Mouse (Mus musculus) ovary, postnatal 14 days (tissue): ENCODE data around the gene Strap.
"Not testable (repeated sequence)": the region's sequence is repeated elsewhere in the genome, so short reads cannot be mapped to it uniquely, and the experiment has no call there.

Source experiments
- DNase-seq: peaks from one replicate; pipeline ENCODE4 v3.0.0; 2022; ENCODE audit warnings: low spot score

Strap gene

DNA sequence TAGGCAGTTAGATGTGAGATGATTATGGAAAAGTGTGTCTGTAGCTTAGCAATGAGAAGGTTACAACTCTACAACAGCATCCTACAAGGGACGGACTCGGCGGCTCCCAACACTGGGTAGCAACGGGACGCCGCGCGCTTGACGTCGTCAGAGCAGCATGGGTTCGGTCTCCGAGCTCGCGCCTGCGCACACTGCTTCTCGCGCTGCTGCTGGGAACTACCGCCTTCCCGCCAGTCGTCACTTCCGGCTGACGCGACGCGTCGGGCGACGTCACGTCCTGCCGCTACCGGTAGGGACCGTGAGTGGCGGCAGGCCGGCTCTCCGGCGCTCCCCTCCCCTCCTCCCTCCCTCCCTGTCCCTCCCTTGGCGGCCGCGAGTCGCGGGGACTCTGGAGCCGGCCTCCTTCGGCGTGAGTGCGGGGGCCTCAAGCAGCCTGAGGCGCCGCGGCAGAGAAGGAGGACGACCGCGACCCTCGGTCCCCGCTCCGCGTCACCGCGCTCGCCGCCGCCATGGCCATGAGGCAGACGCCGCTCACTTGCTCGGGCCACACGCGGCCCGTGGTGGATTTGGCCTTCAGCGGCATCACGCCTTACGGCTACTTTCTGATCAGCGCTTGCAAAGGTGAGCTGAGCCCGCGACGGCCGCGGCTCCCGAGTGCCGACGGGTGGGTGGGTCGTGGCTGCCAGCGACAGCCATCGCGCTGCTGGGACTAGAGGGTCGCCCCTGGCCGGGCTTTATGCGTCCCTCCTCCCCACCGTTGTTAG, at the start of gene Strap:
Gene Strap, plus strand, starts transcription at position 233 of the 764 bp plus-strand sequence.
- peak; percentile 86 for DNase-seq

DNA sequence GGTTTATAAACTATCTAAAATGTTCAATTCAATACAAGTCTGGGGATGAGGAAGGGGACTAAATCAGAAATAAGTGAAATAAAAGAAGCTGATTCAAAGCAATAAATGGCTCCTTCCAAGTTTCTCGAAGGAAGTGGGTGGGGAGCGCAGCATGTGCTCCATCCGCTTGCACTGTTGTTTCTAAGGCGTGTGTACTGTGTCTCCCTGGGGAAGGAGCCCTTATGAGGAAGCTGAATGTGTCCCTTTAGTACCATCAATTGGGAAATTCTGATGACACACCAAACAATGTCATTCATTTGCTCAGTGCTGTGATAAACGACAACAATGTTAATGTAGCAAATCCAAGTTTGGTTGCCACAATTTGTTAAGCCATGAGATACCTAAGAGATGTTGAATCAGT, 47.2 kb upstream of the Strap start:
- DNase-seq, result no peak

DNA sequence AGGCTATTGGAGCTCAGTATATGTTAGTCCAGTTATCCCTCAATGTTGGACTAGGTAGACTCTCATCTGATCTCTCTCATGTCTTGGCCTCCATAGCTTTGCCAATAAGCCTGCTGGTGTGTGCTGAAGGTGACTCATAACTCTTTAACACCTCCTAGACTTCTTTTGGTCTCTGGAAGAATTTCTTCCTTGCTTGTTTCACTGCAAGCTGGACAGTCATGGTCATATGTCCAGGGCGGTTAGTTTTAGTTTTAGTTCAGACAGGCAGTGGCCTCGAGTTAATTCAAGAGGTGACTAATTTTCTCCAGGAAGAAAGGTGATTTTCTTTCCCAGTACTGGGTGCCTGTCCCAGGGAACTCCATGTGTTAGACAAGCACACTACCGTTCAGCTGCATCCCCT, 46.8 kb upstream of the Strap start:
- DNase-seq, result no peak

DNA sequence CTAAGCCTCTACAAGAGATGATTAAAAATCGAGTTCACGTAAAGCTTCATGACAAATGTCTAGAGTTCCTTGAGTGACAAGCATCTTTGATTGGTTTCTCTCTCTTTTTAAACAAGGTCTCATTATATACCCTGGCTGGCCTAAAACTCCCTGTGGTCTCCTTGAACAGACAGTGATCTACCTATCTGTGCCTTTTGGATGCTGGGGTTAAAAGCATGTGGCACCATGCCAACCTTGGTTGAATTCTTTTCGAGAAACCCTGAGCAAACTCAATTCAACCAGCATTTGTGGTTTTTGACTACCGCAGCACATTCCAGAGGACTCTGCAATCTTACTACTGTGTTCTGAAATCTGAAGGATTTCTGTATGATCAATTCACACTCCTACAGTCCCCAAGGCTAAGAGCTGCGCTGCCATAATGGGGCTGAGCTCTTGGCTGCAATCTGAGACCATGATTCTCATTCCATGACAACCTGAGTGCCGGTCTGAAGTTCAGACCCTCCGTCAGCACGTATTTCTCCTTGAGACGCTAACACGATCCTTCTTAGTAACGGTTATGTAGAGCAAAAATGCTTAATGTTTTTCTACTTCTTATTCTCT, 46.3 kb upstream of the Strap start:
- no peak for DNase-seq

DNA sequence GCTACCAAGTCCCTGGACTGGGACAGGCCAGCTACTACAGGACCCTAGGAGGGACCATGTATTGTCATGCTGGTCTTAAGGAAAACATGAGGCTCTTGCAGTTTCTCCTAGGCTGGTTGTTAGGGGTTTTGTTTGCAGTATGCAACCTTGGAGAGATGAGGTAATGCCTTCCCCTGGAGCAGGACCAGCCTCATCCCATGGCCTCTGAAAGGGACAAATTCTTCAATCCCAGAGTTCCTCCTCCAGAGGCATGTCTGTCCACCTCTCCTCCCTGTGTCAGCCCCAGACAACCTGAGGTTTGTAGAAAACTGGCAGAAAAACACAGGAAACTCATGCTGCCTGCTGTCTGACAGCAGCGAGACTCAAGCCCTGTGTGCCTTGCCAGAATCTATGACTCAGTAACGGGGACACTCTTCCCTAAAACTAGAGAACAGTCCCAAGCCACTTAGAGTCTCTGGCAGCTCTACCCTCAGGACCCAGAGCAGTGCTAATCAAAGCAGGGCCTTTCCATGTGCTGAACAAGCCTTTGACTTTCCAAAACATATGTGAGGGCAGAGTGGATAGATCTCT, 44.2 kb upstream of the Strap start:
- DNase-seq, result no peak

DNA sequence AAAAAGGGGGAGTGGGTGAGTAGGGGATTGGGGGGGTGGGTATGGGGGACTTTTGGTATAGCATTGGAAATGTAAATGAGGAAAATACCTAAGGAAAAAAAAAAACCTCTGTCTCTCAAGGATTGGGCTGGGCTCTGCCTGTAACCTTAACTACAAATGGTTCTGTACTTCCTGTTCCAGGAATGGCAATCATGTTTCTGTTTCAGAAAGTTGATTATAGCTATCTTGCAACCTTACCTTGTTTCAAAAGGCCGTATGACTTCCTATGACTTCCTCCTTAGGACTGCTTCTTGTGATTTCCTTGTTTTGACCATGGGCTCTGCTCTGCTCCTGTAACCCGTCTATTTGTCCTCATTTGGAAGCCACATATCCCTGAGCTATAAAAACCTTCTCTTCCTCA, 40.6 kb upstream of the Strap start:
- no peak for DNase-seq

DNA sequence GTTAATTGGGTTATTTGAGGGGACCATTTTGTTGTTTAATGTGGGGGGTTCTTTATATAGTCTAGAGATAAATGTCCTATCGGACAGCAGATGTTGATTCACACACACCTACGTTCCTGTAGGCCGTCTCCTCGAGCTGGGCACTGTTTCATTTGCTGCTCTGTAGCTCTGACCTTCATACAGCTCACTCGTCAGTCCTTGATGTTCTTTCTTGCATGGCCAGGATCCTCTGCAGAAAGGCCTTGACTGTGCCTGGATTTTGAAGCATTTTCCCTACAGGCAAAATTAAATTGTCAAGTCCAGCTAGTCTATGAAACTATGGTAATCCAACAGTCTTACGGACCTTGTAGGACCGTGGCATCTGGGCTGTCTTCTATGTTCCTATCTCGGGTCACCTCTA, 39.8 kb upstream of the Strap start:
- DNase-seq, result no peak

DNA sequence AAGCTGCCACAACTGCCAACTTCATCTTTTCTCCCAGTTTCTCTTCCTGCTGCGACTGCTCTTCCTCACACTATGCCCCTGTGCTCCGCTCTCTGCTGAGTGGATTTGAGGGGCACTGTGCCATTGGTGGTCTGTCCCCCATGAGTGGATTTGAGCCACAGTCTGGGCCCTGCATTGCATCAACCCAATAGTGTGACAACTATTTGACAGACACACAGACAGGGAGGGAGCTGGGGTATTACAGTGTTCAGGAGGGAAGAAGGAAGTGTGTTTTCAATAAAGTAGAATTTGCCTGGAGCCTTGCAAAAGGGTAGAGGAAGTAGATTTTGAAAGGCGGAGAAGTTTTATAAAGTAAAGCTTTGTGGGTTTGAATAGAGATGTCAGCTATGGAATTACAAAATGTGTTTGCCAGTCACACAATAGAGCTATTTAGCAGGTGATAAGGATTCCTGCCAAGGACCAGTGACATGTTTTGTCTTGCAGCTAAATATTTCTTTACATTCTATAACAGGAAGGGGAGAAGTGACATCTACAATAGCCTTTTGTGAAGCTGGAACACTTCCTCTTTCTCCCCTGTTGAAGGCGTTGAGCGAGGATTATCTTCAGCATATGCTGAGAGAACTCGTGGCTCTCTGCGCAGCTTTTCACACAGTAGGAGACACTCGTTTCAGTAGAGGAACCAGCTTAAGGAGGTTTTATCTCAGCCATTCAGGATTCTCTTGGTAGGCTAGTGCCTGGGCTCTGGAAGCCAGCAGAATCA, 38.3 kb upstream of the Strap start:
- no peak for DNase-seq

DNA sequence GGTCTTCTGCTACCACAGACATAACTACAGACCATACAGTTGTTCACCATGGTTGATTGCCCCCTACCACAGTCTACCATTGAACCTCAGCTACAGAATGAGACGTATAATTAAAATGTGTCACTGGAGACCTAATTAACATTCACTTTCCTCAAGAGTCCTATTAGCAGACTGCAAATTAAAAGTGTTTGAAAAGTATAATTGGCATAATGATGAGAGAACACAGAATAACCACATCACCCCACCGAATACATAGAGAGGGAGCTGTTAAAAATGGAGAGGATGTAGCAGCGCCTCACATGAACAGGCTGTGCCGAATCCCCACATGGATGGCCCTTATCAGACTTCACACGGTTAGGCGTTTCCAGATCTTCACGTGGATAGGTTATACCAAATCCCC, 35.4 kb upstream of the Strap start:
- DNase-seq, result no peak

DNA sequence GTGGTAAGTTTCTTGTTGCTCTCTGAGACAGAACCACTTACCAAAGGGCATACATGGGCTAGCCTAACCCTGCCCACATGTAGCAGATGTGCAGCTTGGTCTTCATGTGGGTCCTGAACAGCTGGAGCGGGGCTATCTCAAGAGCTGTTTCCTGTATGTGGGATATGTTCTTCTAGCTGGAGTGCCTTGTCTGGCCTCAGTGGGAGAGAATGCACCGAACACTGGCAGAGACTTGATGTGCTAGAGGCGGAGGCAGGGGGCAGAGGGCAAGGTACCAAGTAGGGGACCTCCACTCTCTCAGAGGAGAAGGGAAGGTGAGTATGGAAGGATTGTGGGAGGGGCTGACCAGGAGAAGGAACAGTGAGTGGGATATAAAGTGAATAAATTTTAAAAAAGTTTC, 32.7 kb upstream of the Strap start:
- DNase-seq, result no peak

DNA sequence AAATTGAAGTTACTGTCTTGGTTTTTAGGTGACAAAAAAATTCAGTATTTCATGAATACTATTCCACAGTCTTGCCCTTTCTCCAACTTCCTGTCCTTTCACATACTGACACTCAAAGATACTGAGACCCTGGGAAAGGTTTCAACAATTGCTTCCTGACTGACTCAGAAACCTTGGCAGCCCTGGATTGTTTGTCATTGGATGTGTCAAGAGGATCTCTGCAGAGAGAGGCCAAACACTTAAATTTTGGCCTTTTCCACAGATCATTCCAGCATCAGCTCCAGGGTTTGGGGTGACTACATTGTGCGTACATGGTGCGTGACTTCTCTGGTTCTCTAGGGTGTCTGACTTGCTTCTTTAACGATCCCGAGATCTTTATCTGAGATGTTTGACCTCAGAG, 32.0 kb upstream of the Strap start:
- no peak for DNase-seq

DNA sequence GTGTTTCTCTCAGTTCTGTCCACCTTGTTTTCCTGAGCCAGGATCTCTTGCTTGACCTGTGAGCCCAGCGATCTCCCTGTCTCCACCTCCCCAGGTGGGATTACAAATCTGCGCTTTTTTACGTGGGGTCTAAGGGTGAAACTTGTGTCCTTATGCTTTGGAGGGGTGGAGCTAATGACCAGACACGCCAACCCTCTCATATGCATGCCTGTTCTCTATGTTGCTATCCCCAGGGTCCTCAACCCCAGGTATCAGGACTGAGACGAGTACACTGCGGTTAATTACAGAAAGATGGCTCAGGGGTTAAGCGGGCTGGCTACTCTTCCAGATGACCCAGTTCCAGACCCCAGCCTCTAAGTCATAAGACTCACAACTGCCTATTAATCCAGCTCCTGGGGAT, 31.4 kb upstream of the Strap start:
- no peak for DNase-seq

DNA sequence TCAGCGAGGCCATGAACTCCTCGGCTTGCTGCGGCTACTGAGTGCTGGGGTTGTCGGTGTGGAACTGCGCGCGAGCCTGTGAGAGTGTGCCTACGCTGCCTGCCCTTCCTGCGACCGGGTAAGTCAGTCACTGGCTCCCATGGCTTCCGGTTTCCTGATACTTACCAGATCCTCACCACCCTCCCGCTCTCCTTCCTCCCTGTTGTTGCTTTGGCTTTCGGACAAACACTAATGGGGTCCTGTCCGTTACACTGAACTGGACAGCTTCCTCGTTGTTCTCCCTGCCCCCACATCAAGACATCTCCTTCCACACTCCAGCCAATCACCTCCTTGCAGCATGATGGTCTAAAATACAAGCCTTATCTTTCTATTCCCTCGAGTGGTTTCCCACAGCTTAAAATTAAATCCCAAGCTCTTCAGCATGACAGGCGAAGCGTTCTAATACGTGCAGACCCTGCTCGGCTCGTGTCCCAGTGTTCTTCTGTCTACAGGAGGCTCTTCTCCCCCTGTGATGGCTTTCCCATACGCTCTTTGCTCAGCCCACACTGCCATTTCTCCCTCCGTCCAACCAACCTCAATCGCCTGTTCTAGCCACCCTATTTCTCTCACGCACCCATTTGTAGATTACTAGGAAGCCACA, 30.5 kb upstream of the Strap start:
- no peak for DNase-seq

DNA sequence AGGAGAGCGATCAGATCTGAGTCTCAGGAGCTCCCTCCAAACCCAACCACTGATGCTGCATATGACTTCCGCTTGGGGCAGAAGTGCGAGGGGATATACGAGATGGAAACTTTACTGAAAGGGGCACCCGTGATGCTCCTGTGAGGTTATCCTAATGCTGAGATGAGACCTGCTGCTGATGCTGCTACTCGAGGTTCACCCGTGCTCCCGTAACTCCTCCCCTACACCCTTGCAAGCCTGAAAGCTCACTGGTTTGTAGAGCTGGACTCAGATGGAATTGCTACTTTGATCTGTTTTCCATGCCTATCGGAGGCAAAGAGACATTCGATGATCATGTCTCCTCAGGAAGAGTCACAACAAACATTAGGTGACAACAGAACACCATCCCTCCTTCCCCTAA, 28.7 kb upstream of the Strap start:
- no peak for DNase-seq

DNA sequence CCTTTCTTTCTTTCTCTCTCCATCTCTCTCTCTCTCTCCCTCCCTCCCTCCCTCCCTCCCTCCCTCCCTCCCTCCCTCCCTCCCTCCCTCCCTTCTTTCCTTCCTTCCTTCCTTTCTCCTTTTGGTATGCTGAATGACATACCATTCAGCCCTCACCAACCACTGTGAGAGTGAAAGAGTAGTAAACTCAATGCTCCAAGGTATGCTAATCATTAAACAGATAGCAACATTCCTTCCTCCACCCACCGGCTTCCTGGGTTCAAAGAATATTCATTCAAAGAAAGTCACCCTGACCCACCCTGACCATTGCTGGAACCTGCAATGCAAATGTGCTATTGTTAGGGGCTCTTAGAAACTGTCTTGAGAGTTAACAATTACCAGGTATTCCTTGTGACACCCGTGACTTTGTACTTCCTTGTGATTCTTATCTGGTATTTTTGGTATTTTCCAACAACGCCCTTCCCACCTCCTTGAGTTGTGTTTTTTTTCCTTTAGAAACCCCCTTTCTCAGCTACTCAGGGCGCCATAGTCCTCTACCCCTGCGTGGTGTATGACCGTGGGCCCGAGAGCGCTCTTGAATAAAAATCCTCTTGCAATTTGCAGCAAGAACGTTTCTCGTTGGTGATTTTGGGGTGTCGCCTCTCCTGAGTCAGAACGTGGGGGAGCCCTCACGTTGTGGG, 26.0 kb upstream of the Strap start:
- DNase-seq, result not testable (repeated sequence)

DNA sequence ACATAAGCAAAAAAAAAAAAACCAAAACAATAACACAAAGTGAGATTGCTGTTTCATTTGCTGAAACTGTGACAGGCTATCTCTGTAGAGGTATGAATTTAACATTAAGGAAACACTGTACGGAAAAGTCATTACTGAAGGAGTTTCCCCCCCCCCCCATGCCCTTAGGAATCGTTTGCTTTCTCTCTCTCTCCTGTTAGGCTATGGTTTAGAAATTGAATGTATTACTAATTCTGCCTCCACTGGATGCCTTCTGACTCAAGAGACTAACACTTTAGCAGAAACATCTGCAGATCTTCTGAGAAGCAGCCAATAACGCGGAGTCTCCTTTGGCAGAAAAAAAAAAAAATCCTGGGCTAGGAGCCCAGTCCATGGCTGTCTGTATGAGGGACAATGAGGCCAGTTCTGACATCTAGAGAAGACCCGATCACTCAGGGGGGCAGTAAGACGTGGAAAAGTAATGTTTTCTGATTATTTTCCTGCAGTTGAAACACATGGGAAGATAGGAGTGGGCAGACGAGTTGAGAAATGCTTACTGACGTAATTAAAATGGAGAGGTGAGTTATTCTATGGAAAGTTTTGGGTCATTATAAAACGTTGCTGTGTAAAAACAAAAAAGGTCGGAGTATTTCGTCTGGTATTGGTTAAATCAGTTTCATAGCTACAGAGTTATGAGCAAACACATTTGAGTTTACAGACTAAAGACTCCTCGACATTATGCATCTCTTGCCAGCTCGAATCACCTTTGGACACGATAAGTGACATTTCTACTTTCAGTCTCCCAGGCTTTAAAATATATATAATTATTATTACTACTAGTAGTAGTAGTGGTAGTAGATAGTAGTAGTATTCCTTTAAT, 24.5 kb upstream of the Strap start:
- DNase-seq, result no peak

DNA sequence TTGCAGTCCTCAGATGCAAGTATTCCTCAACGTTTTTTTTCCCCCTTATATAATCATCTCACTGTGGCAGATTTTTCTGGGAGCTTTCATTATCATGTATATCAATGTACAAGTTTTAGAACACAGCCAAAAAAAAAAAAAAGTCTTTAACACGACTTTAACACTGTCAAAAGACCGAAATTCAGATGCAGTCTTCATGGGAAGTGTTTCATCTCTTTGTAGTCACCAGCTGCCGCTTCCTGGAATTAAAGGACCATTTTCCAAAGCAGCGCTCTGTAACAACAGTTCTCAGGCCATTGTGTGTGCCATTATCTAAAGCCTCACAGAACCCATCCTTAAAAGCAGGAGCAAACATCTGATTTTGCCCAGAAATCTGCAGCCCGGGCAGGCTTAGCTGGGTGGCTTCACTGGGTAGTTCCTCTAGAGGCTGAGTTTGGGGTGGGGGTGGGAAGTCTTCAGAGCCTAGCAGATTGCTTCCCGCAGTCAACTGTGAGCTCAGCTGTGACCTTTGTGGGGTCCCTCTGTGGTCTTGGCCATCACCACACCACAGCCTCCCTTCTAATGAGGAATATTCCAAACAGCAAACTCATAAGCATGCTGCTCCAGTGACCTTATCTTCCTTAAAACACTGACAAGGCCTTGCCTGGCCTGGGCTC, 22.1 kb upstream of the Strap start:
- DNase-seq, result no peak

DNA sequence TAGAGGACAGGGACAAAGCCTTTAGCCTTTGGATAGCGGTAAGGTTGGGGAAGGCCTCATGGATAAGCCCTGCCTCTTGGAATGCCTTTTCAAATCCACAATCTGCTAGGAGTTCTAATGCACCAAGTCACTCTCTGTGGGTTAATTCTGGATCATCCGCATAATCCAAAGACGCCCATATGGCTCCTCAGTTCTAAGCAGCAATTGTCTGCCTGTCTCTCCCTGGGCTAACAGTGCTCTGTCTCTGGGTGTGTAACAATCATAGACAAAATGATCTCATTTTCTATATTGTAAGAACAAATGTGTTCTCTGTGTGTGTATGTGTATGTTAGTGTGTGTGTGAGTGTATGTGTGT, 21.6 kb upstream of the Strap start:
- DNase-seq, result no peak

DNA sequence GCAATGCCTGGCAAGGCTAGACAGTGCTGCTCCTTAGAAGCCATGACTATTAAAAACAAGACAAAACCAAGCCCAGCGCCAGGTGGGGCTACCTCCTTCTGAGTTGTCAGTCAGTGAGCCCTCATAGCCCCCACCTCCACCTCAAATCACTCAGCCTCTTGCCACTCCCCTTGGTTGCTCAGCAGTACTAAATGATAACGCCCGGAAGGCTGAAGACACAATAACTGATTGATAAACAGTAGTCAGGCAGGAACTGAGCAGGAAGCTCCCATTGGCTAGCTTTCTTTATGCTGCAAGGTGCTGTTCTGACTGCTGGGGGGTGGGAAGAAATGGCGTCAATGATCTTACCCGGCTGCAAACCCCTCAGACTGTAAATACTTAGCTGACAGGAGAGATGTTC, 18.1 kb upstream of the Strap start:
- no peak for DNase-seq

DNA sequence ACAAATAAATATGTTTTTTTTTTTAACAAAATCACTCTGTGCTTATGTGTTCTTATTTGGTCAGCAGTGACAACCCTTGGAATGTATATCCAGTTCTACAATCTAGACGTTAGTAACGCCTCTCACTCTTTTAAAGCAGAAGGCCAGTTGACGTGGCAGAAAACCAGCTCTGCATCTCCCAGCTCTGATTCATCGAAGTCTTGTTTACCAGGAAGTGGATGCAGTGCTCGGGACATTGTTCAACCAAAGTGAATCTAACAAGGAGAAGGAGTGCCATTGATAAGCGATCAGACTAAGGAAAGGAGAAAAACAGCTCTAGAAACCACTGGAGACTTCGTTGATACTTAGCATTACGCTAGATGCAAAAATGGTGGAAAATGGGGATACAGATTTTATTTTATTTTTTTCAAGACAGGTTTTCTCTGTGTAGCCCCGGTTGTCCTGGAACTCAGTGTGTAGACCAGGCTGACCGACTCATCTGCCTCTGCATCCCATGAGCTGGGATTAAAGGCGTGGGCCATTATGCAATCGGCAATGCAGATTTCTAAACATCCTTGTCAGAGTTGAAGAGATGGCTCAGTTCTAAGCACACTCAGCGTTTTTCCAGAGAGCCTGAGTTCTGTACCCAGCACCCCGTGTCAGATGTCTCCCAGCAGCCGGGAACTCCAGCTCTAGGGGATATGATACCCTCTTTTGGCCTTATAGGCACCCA, 12.5 kb upstream of the Strap start:
- DNase-seq, result no peak
